Mouse (Mus musculus) liver, adult 2 months (tissue): ENCODE measurements around the gene Eml1.

ENCODE experiments used
- CTCF ChIP-seq: fragments of 200-500 bp; IDR thresholded peaks from 2 replicates; pipeline ENCODE4 v1.5.1; 2011; ENCODE audit warnings: low read depth, low read length, control low read depth
- POLR2A ChIP-seq: fragments of 200-500 bp; IDR thresholded peaks from 2 replicates; pipeline ENCODE4 v1.6.1; 2011; ENCODE audit warnings: low read length, control low read depth; ENCODE audit not compliant: insufficient read depth; ENCODE audit errors: extremely low read depth

GRCm38 (mm10) chr12:108564910-108565506 is 194.3 kb downstream of the Eml1 start:
- TF ChIP-seq CTCF: no peak
- no peak for TF ChIP-seq POLR2A
